Mouse (Mus musculus): ENCODE results near the gene Mast2. TPM values are rescaled to one million over a fixed set of nuclear protein-coding genes. Genes with fewer than 3 reads are reported as not detected.

Mast2 gene
- polyA plus RNA-seq, 1 experiment from 2014 or later, result 21.7 TPM

DNA sequence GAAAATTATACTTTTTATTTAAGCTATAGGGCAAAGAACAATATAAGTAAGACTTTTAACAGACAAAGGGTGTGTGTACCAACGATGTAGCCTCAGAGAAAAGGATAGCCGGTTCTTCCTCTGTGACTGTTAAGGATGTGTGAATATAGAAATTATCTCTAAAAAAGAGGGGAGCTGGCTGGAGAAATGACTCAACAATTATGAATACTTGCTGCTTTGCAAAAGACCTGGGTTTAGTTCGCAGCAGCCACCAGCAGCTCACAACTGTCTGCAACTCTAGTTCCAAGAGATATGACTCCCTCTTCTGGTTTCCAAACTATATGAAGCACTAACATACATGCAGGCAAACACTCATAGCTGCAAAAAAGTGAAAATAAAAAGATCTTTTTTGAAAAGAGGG lies 2.0 kb downstream of the Mast2 start:
- Histone ChIP-seq H3K9me3 (no peaks in the 10 kb centered on the region), H3K4me2 (replicated peaks) (peak overlapping the region; percentile 60; the same call in 1 of the 2 replicates), H3K9ac (no peak overlapping the region), H3K4me3 (no peak overlapping the region), H3K36me3 (no peaks in the 10 kb centered on the region), H3K27me3 (no peaks in the 10 kb centered on the region), H3K4me1 (peaks cover 20% of the 10 kb centered on the region), H3K27ac (no peak overlapping the region)
- no peak for ATAC-seq (ENCODE audit: insufficient number of reproducible peaks, insufficient read depth, low FRiP score, low TSS enrichment)
- WGBS, result 91% methylated on average over 3 of the region's 3 CpGs

GRCm38 (mm10) chr4:116451553-116451952 lies 12.4 kb downstream of the Mast2 start:
- no peak overlapping the region for H3K9ac ChIP-seq
- no peak overlapping the region for H3K27ac ChIP-seq
- no peak overlapping the region for H3K4me2 ChIP-seq (replicated peaks)
- H3K4me3 ChIP-seq, result no peak overlapping the region
- ATAC-seq (ENCODE audit: insufficient number of reproducible peaks, insufficient read depth, low FRiP score, low TSS enrichment), result no peak
- H3K4me1 ChIP-seq, result no peaks in the 10 kb centered on the region
- H3K36me3 ChIP-seq, result no peaks in the 10 kb centered on the region
- H3K27me3 ChIP-seq, result no peaks in the 10 kb centered on the region
- no peaks in the 10 kb centered on the region for H3K9me3 ChIP-seq

DNA sequence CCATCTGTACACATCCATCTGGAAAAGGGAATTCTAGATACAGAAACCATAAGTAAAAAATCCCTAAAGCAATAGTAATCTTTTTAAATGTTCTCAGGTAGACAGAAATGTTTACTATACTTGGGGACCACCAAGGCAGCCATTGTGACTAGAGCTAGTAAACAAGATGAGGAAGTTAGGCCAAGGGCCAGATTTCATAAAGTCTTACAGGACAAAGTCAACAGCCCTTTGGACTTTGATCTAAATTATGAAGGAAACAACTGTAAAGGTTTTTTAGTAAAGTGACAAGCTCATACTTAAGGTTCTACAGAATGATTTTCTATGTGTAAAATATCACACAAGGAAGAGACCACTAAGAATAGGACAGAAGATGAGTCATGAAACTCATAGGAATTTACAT lies 14.0 kb downstream of the Mast2 start:
- Histone ChIP-seq H3K9ac (no peak overlapping the region), H3K27ac (no peak overlapping the region), H3K27me3 (no peaks in the 10 kb centered on the region), H3K4me3 (no peak overlapping the region), H3K4me1 (no peaks in the 10 kb centered on the region), H3K4me2 (replicated peaks) (no peak overlapping the region), H3K9me3 (no peaks in the 10 kb centered on the region), H3K36me3 (no peaks in the 10 kb centered on the region)
- no peak for ATAC-seq (ENCODE audit: insufficient number of reproducible peaks, insufficient read depth, low FRiP score, low TSS enrichment)

DNA sequence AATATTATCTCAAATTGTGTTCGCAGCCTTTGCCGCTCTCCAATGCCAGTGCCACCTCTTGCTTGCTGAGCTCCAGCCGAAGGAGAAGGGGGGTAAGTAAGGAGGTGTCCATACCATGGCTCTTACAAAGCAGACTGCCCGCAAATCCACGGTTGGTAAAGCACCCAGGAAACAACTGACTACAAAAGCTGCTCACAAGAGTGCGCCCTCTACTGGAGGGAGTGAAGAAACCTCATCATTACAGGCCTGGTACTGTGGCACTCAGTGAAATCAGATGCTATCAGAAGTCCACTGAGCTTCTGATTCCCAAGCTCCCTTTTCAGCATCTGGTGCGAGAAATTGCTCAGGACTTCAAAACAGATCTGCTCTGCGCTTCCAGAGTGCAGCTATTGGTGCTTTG lies 15.3 kb downstream of the Mast2 start:
- H3K9me3 ChIP-seq, result no peaks in the 10 kb centered on the region
- no peaks in the 10 kb centered on the region for H3K27me3 ChIP-seq
- H3K36me3 ChIP-seq, result no peaks in the 10 kb centered on the region
- H3K9ac ChIP-seq, result no peak overlapping the region
- 54% methylated on average over 8 of the region's 8 CpGs for WGBS
- H3K4me3 ChIP-seq, result no peak overlapping the region
- no peak for ATAC-seq (ENCODE audit: insufficient number of reproducible peaks, insufficient read depth, low FRiP score, low TSS enrichment)
- no peak overlapping the region for H3K4me2 ChIP-seq (replicated peaks)
- no peak overlapping the region for H3K27ac ChIP-seq
- no peaks in the 10 kb centered on the region for H3K4me1 ChIP-seq

GRCm38 (mm10) chr4:116439383-116439782 lies 24.6 kb downstream of the Mast2 start:
- Histone ChIP-seq H3K27ac (no peak overlapping the region), H3K9me3 (no peaks in the 10 kb centered on the region), H3K27me3 (no peaks in the 10 kb centered on the region), H3K4me1 (no peaks in the 10 kb centered on the region), H3K9ac (no peak overlapping the region), H3K4me2 (replicated peaks) (no peak overlapping the region), H3K4me3 (no peak overlapping the region), H3K36me3 (no peaks in the 10 kb centered on the region)
- ATAC-seq (ENCODE audit: insufficient number of reproducible peaks, insufficient read depth, low FRiP score, low TSS enrichment), result no peak
- 98% methylated on average over 1 of the region's 1 CpGs for WGBS

DNA sequence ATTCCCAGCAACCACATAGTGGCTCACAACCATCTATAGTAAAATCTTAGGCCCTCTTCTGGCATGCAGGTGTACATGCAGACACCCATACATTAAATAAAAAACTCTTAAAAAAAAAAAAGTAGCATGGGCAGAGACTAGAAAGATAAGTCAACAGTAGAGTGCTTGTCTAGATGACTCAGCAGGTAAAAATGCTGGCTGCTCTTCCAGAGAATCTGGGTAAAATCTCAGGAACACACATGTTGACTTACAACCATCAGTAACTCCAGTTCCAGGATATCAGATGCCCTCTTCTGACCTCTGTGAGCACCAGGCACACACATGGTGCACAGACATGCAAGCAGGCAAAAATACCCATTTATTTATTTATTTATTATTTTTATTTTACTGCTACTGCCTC lies 25.4 kb downstream of the Mast2 start:
- Histone ChIP-seq H3K36me3 (peaks cover 6% of the 10 kb centered on the region; the same call in 1 of the 2 replicates), H3K9ac (no peak overlapping the region), H3K9me3 (no peaks in the 10 kb centered on the region), H3K27ac (no peak overlapping the region), H3K4me2 (replicated peaks) (no peak overlapping the region), H3K27me3 (no peaks in the 10 kb centered on the region), H3K4me3 (no peak overlapping the region), H3K4me1 (no peaks in the 10 kb centered on the region)
- no peak for ATAC-seq (ENCODE audit: insufficient number of reproducible peaks, insufficient read depth, low FRiP score, low TSS enrichment)

DNA sequence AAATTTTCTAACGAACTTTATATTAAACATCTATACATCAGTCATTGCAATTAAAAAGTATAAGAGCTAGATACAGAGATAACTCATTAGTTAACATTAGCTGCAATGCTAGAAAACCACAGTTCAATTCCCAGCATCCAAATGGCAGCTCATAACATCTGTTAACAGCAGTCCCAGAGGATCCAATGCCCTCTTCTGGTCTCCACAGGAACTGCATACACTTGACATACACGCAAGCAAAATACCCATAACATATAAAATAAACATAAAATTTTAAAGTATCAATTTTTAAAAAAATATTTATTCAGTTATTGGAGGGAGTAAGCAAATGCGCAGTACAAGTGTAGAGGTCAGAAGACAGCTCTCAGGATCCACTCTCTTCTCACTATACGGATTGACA lies 28.4 kb downstream of the Mast2 start:
- Histone ChIP-seq H3K27me3 (no peaks in the 10 kb centered on the region), H3K4me2 (replicated peaks) (no peak overlapping the region), H3K27ac (no peak overlapping the region), H3K9ac (no peak overlapping the region), H3K36me3 (peaks cover 11% of the 10 kb centered on the region; the same call in 1 of the 2 replicates), H3K4me3 (no peak overlapping the region), H3K9me3 (no peaks in the 10 kb centered on the region), H3K4me1 (no peaks in the 10 kb centered on the region)
- WGBS, result 93% methylated on average over 4 of the region's 4 CpGs
- ATAC-seq (ENCODE audit: insufficient number of reproducible peaks, insufficient read depth, low FRiP score, low TSS enrichment), result no peak

DNA sequence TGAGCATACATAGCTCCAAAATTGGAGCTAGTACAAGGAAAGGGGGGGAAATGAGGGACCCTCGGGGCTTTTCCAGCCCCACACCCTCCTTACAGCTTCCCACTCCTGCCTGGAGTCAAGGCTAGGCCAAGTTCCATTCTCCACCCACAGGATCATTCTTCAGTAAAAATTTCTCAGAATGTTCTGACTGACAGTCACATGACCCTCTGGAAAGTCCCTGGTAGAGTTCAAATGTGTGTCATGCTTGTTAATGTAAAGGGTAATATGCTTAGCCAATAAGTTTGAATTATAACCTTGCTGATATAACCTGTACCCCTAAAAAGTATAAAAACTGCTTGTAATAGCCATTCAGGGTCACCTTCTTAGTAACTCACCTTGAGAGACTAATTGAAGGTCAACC lies 41.8 kb downstream of the Mast2 start:
- no peak overlapping the region for H3K4me2 ChIP-seq (replicated peaks)
- H3K36me3 ChIP-seq, result no peaks in the 10 kb centered on the region
- H3K27ac ChIP-seq, result no peak overlapping the region
- 70% methylated on average over 1 of the region's 1 CpGs for WGBS
- H3K27me3 ChIP-seq, result no peaks in the 10 kb centered on the region
- H3K4me1 ChIP-seq, result no peaks in the 10 kb centered on the region
- H3K9ac ChIP-seq, result no peak overlapping the region
- H3K4me3 ChIP-seq, result no peak overlapping the region
- H3K9me3 ChIP-seq, result no peaks in the 10 kb centered on the region
- no peak for ATAC-seq (ENCODE audit: insufficient number of reproducible peaks, insufficient read depth, low FRiP score, low TSS enrichment)

- H3K4me1 ChIP-seq, result no peaks in the 10 kb centered on the region
- H3K4me3 ChIP-seq, result no peak overlapping the region
- ATAC-seq (ENCODE audit: insufficient number of reproducible peaks, insufficient read depth, low FRiP score, low TSS enrichment), result no peak
- no peak overlapping the region for H3K27ac ChIP-seq
- 93% methylated on average over 3 of the region's 3 CpGs for WGBS
- H3K4me2 ChIP-seq (replicated peaks), result no peak overlapping the region
- no peaks in the 10 kb centered on the region for H3K9me3 ChIP-seq
- no peaks in the 10 kb centered on the region for H3K27me3 ChIP-seq
- H3K9ac ChIP-seq, result no peak overlapping the region
- no peaks in the 10 kb centered on the region for H3K36me3 ChIP-seq
Observed at GRCm38 (mm10) chr4:116421170-116421569, 42.8 kb downstream of the Mast2 start.

GRCm38 (mm10) chr4:116412993-116413392 lies 51.0 kb downstream of the Mast2 start:
- no peak overlapping the region for H3K9ac ChIP-seq
- ATAC-seq (ENCODE audit: insufficient number of reproducible peaks, insufficient read depth, low FRiP score, low TSS enrichment), result no peak
- no peak overlapping the region for H3K27ac ChIP-seq
- no peak overlapping the region for H3K4me2 ChIP-seq (replicated peaks)
- H3K4me3 ChIP-seq, result no peak overlapping the region
- H3K9me3 ChIP-seq, result no peaks in the 10 kb centered on the region
- no peaks in the 10 kb centered on the region for H3K4me1 ChIP-seq
- WGBS, result 67% methylated on average over 1 of the region's 1 CpGs
- H3K36me3 ChIP-seq, result no peaks in the 10 kb centered on the region
- no peaks in the 10 kb centered on the region for H3K27me3 ChIP-seq

DNA sequence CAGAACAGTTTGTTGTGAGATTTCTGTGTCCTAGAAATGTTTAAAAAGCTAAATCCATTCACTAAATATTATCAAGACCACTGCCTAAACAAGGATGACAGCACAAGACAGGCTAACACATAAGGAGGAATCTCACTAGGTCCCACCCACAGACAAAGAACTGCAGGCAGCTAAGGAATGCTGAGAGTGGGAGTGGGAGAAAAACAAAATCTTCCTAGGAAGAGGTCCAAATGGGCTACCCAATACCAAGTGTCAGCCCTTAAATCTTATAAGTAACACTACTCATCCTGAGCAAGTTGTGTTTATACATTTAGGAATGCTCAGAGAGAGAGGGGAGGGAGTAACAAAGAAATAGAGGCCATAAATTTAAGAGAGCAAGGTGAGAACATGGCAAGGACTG lies 52.6 kb downstream of the Mast2 start:
- Histone ChIP-seq H3K27ac (no peak overlapping the region), H3K4me3 (no peak overlapping the region), H3K4me2 (replicated peaks) (no peak overlapping the region), H3K27me3 (no peaks in the 10 kb centered on the region), H3K9ac (no peak overlapping the region), H3K36me3 (no peaks in the 10 kb centered on the region), H3K4me1 (no peaks in the 10 kb centered on the region), H3K9me3 (no peaks in the 10 kb centered on the region)
- ATAC-seq (ENCODE audit: insufficient number of reproducible peaks, insufficient read depth, low FRiP score, low TSS enrichment), result no peak

- Histone ChIP-seq H3K27ac (no peak overlapping the region), H3K27me3 (no peaks in the 10 kb centered on the region), H3K9ac (no peak overlapping the region), H3K4me2 (replicated peaks) (no peak overlapping the region), H3K36me3 (no peaks in the 10 kb centered on the region), H3K4me1 (no peaks in the 10 kb centered on the region), H3K9me3 (no peaks in the 10 kb centered on the region), H3K4me3 (no peak overlapping the region)
- no peak for ATAC-seq (ENCODE audit: insufficient number of reproducible peaks, insufficient read depth, low FRiP score, low TSS enrichment)
- 90% methylated on average over 2 of the region's 2 CpGs for WGBS
Observed at GRCm38 (mm10) chr4:116406668-116407067, 57.3 kb downstream of the Mast2 start.

- Histone ChIP-seq H3K27ac (no peak overlapping the region), H3K27me3 (no peaks in the 10 kb centered on the region), H3K4me2 (replicated peaks) (peak overlapping the region; percentile 22; the same call in 1 of the 2 replicates), H3K4me3 (no peak overlapping the region), H3K4me1 (no peaks in the 10 kb centered on the region), H3K36me3 (no peaks in the 10 kb centered on the region), H3K9me3 (no peaks in the 10 kb centered on the region), H3K9ac (no peak overlapping the region)
- ATAC-seq (ENCODE audit: insufficient number of reproducible peaks, insufficient read depth, low FRiP score, low TSS enrichment), result no peak
- 49% methylated on average over 8 of the region's 8 CpGs for WGBS
Observed at GRCm38 (mm10) chr4:116405955-116406351, 58.0 kb downstream of the Mast2 start.

Data from embryonic facial prominence, embryonic 12.5 days (tissue).